In genomic region chr3:92080462-92081284, GRCm38 (mm10) we compare ENCODE assay signal across 9 mouse cellular contexts. TPM values are rescaled to one million over a fixed set of nuclear protein-coding genes. Genes with fewer than 3 reads are reported as not detected.
A peak's percentile ranks its signal among the peaks of the same experiment; 100 is the strongest.
DNase-seq lines count a peak whose midpoint lies in the region; ATAC-seq lines count a peak whose summit lies in the region.
"Had no signal": no experiment of that assay in that cellular context is flagged by ENCODE, and none has a peak within 500 bp of the region (broad histone marks: within the 10 kb centered on the region; RNA-seq: fewer than 3 reads in every experiment).

No protein-coding gene starts in this region.

- intact Hi-C loops in heart, postnatal 14 days (cut with DNase I), result no loop called here

- ATAC-seq in forebrain, embryonic 16.5 days, result peak; percentile 82
- peak; percentile 67 for ATAC-seq in liver, embryonic 16.5 days (ENCODE audit: low read depth)

- under 1% methylated on average over 67 of the region's 82 CpGs for WGBS in forebrain, embryonic 16.5 days
- under 1% methylated on average over 75 of the region's 82 CpGs for WGBS in liver, embryonic 16.5 days (ENCODE audit: insufficient replicate concordance)

- no peaks in the 10 kb centered on the region for H3K9me3 ChIP-seq in forebrain, embryonic 16.5 days (ENCODE audit: control insufficient read depth, low read length)
- no peaks in the 10 kb centered on the region for H3K9me3 ChIP-seq in liver, embryonic 16.5 days (replicated peaks; ENCODE audit: control insufficient read depth, low read length)

- H3K27ac ChIP-seq in forebrain, embryonic 16.5 days (ENCODE audit: low read length), result peak overlapping the region; percentile 86
- H3K27ac ChIP-seq in liver, embryonic 16.5 days (ENCODE audit: low read length), result no peak overlapping the region

- no peaks in the 10 kb centered on the region for H3K36me3 ChIP-seq in forebrain, embryonic 16.5 days (ENCODE audit: control insufficient read depth, insufficient read depth)
- H3K36me3 ChIP-seq in liver, embryonic 16.5 days (ENCODE audit: control insufficient read depth, insufficient read depth), result no peaks in the 10 kb centered on the region
- H3K36me3 ChIP-seq: G1E had no signal

- H3K4me1 ChIP-seq in forebrain, embryonic 16.5 days (replicated peaks; ENCODE audit: control insufficient read depth, insufficient read depth, low read length), result peaks cover 10% of the 10 kb centered on the region
- no peaks in the 10 kb centered on the region for H3K4me1 ChIP-seq in liver, embryonic 16.5 days (ENCODE audit: control insufficient read depth, low read depth, low read length)

- peaks cover 25% of the 10 kb centered on the region for H3K27me3 ChIP-seq in forebrain, embryonic 16.5 days (replicated peaks; ENCODE audit: control insufficient read depth, insufficient read depth, low read length)
- peaks cover 51% of the 10 kb centered on the region for H3K27me3 ChIP-seq in liver, embryonic 16.5 days (ENCODE audit: control insufficient read depth, insufficient read depth, low read depth, low read length)

- H3K9ac ChIP-seq in forebrain, embryonic 16.5 days (replicated peaks; ENCODE audit: low read depth, low read length), result peak overlapping the region; percentile 70
- H3K9ac ChIP-seq in liver, embryonic 16.5 days (ENCODE audit: low read depth, low read length), result peak overlapping the region; percentile 28; the same call in 1 of the 2 replicates

- H3K4me3 ChIP-seq in forebrain, embryonic 16.5 days (replicated peaks; ENCODE audit: low read length), result peak overlapping the region; percentile 71
- peak overlapping the region; percentile 60 for H3K4me3 ChIP-seq in liver, embryonic 16.5 days (ENCODE audit: low read depth, low read length)

- H3K4me2 ChIP-seq in forebrain, embryonic 16.5 days (ENCODE audit: low read length), result peak overlapping the region; percentile 92
- peak overlapping the region; percentile 74 for H3K4me2 ChIP-seq in liver, embryonic 16.5 days (ENCODE audit: low read depth, low read length)

- DNase-seq in ovary, adult 18-20 months (ENCODE audit: low spot score), result peak; percentile 47
- DNase-seq in ovary, postnatal 10 days (ENCODE audit: low spot score), result no peak
- peak; percentile 72 to 75 for DNase-seq in heart, postnatal 14 days
- peak; percentile 57 for DNase-seq in layer of hippocampus, adult 11-12 months (ENCODE audit: low spot score)
- peak; percentile 44 for DNase-seq in ovary, postnatal 14 days (ENCODE audit: low spot score)
- peak; percentile 16 to 24 for DNase-seq in thymus, postnatal 36 days

RNA-seq across cellular contexts. Expression of gene Lor, which starts 2.3 kb away (rescaled TPM):
- polyA plus RNA-seq in forebrain, embryonic 16.5 days (2015; fragmentation: Nextera tagmentation; extraction: Ambion mirVana), result 2.3 and 2.7 TPM in 2 replicates
- total RNA-seq in heart, postnatal 14 days (2021), result not detected
- not detected in 2 replicates for polyA plus RNA-seq in liver, embryonic 16.5 days (2015; fragmentation: Nextera tagmentation; extraction: Ambion mirVana)
- total RNA-seq: G1E had no signal
- polyA plus RNA-seq: G1E had no signal

RNA-seq across cellular contexts. Expression of gene Prr9, which starts 43.1 kb away (rescaled TPM):
- polyA plus RNA-seq in forebrain, embryonic 16.5 days (2015; fragmentation: Nextera tagmentation; extraction: Ambion mirVana), result not detected in 2 replicates
- total RNA-seq in heart, postnatal 14 days (2021), result not detected
- not detected in 2 replicates for polyA plus RNA-seq in liver, embryonic 16.5 days (2015; fragmentation: Nextera tagmentation; extraction: Ambion mirVana)
- polyA plus RNA-seq: G1E had no signal
